Mouse (Mus musculus) ES-Bruce4 (cell line): ENCODE results near the gene Mrps27.

ENCODE experiments used
- CTCF ChIP-seq: IDR thresholded peaks from one replicate; pipeline ENCODE4 v1.8.1; 2011; ENCODE audit warnings: low read depth, low read length
- EP300 ChIP-seq: IDR thresholded peaks from 2 replicates; pipeline ENCODE4 v1.6.1; 2011; ENCODE audit warnings: low read depth, low read length; ENCODE audit not compliant: insufficient read depth
- POLR2A ChIP-seq: IDR thresholded peaks from one replicate; pipeline ENCODE4 v1.8.1; 2011; ENCODE audit warnings: low read length; ENCODE audit not compliant: insufficient read depth

- no peak for TF ChIP-seq POLR2A
- TF ChIP-seq CTCF, result no peak
- no peak for TF ChIP-seq EP300
These were observed 11.3 kb downstream of the Mrps27 start for GRCm38 (mm10) chr13:99355861-99356260.
